Mouse (Mus musculus) midbrain, embryonic 11.5 days (tissue): Measurements from ENCODE around the gene Sycp3. TPM values are rescaled to one million over a fixed set of nuclear protein-coding genes. Genes with fewer than 3 reads are reported as not detected.
"Not testable (repeated sequence)": the region's sequence is repeated elsewhere in the genome, so short reads cannot be mapped to it uniquely, and the experiment has no call there.

Experiments
- ATAC-seq: fragments of 200-750 bp; cut with Nextera tagmentation; 2 replicates; pipeline ENCODE4 v1.8.0; 2017; ENCODE audit warnings: moderate TSS enrichment, moderate library complexity; ENCODE audit not compliant: low FRiP score
- DNase-seq: peaks from one replicate; pipeline ENCODE4 v3.0.0; 2015; ENCODE audit warnings: low spot score; ENCODE audit errors: missing footprints
- H3K27ac ChIP-seq: fragments of 300-500 bp; sonication (generic); 2 replicates; pipeline ENCODE4 v1.5.1; 2014; ENCODE audit warnings: low read depth, low read length
- H3K27me3 ChIP-seq: fragments of 300-500 bp; sonication (generic); 2 replicates; pipeline ENCODE4 v1.6.1; 2014; ENCODE audit warnings: mild to moderate bottlenecking, low read length, moderate library complexity, mixed read lengths; ENCODE audit not compliant: control insufficient read depth, insufficient read depth
- H3K36me3 ChIP-seq: fragments of 300-500 bp; sonication (generic); 2 replicates; pipeline ENCODE4 v1.6.1; 2014; ENCODE audit warnings: mild to moderate bottlenecking, low read length, moderate library complexity, mixed read lengths; ENCODE audit not compliant: control insufficient read depth, insufficient read depth
- H3K4me1 ChIP-seq: fragments of 300-500 bp; sonication (generic); 2 replicates; pipeline ENCODE4 v1.6.1; 2014; ENCODE audit warnings: low read length; ENCODE audit not compliant: control insufficient read depth, insufficient read depth
- H3K4me2 ChIP-seq: fragments of 300-500 bp; sonication (generic); 2 replicates; pipeline ENCODE4 v1.6.1; 2014; ENCODE audit warnings: mild to moderate bottlenecking, moderate library complexity
- H3K4me3 ChIP-seq: fragments of 300-500 bp; sonication (generic); 2 replicates; pipeline ENCODE4 v1.5.1; 2014; ENCODE audit warnings: low read depth, low read length
- H3K9ac ChIP-seq: fragments of 300-500 bp; sonication (generic); 2 replicates; pipeline ENCODE4 v1.6.1; 2014; ENCODE audit warnings: low read length
- H3K9me3 ChIP-seq: fragments of 300-500 bp; sonication (generic); 2 replicates; pipeline ENCODE4 v1.6.1; 2016; ENCODE audit warnings: low read length; ENCODE audit not compliant: control insufficient read depth
- WGBS: fragments of 180-500 bp; shearing (Covaris S2); extraction: QIAGEN DNeasy Blood & Tissue Kit; methylation state at CpG from one replicate; pipeline ENCODE4 v1.1.7; 2014; 5-methylcytosine and 5-hydroxymethylcytosine counted together
- polyA plus RNA-seq: library from polyadenylated mRNA; unstranded; fragments of >200 nt; fragmentation: Nextera tagmentation; extraction: Ambion mirVana; gene quantifications from 2 replicates; pipeline ENCODE4 v1.2.1, GENCODE M21; 2014

The Sycp3 gene
- polyA plus RNA-seq, 1 experiment from 2014 or later, result not detected

GRCm38 (mm10) chr10:88505256-88505655, 45.9 kb downstream of the Sycp3 start:
- no peak for DNase-seq
- Histone ChIP-seq H3K9ac (no peak overlapping the region), H3K4me3 (no peak overlapping the region), H3K4me2 (no peak overlapping the region), H3K4me1 (peaks cover 9% of the 10 kb centered on the region), H3K9me3 (no peaks in the 10 kb centered on the region), H3K27me3 (no peaks in the 10 kb centered on the region), H3K36me3 (no peaks in the 10 kb centered on the region), H3K27ac (no peak overlapping the region)
- 72% methylated on average over 5 of the region's 5 CpGs for WGBS
- ATAC-seq, result no peak

- Histone ChIP-seq H3K27me3 (no peaks in the 10 kb centered on the region), H3K4me2 (no peak overlapping the region), H3K4me3 (no peak overlapping the region), H3K9ac (no peak overlapping the region), H3K9me3 (no peaks in the 10 kb centered on the region), H3K36me3 (no peaks in the 10 kb centered on the region), H3K4me1 (peaks cover 4% of the 10 kb centered on the region), H3K27ac (no peak overlapping the region)
- DNase-seq (no peak), ATAC-seq (no peak)
- 88% methylated on average over 7 of the region's 7 CpGs for WGBS
These were observed 48.3 kb downstream of the Sycp3 start for GRCm38 (mm10) chr10:88507691-88508143.

GRCm38 (mm10) chr10:88510503-88511271, 51.3 kb downstream of the Sycp3 start:
- no peaks in the 10 kb centered on the region for H3K9me3 ChIP-seq
- ATAC-seq (no peak), DNase-seq (no peak)
- no peaks in the 10 kb centered on the region for H3K27me3 ChIP-seq
- no peaks in the 10 kb centered on the region for H3K36me3 ChIP-seq
- WGBS, result 73% methylated on average over 12 of the region's 12 CpGs
- no peak overlapping the region for H3K4me2 ChIP-seq
- no peak overlapping the region for H3K9ac ChIP-seq
- no peaks in the 10 kb centered on the region for H3K4me1 ChIP-seq
- no peak overlapping the region for H3K27ac ChIP-seq
- H3K4me3 ChIP-seq, result no peak overlapping the region

- DNase-seq, result no peak
- Histone ChIP-seq H3K36me3 (no peaks in the 10 kb centered on the region), H3K4me3 (no peak overlapping the region), H3K4me1 (no peaks in the 10 kb centered on the region), H3K9ac (no peak overlapping the region), H3K4me2 (no peak overlapping the region), H3K27ac (no peak overlapping the region), H3K27me3 (no peaks in the 10 kb centered on the region), H3K9me3 (no peaks in the 10 kb centered on the region)
- no peak for ATAC-seq
- 89% methylated on average over 9 of the region's 9 CpGs for WGBS
These were observed 52.0 kb downstream of the Sycp3 start for GRCm38 (mm10) chr10:88511355-88511754.

GRCm38 (mm10) chr10:88513574-88514135, 54.3 kb downstream of the Sycp3 start:
- 72% methylated on average over 8 of the region's 8 CpGs for WGBS

GRCm38 (mm10) chr10:88514495-88514894, 55.1 kb downstream of the Sycp3 start:
- H3K4me3 ChIP-seq, result no peak overlapping the region
- H3K27ac ChIP-seq, result no peak overlapping the region
- H3K27me3 ChIP-seq, result no peaks in the 10 kb centered on the region
- WGBS, result 63% methylated on average over 2 of the region's 2 CpGs
- H3K4me2 ChIP-seq, result no peak overlapping the region
- ATAC-seq (no peak), DNase-seq (no peak)
- no peaks in the 10 kb centered on the region for H3K4me1 ChIP-seq
- H3K9ac ChIP-seq, result no peak overlapping the region
- H3K9me3 ChIP-seq, result no peaks in the 10 kb centered on the region
- H3K36me3 ChIP-seq, result no peaks in the 10 kb centered on the region

More at GRCm38 (mm10) chr10:88513574-88514135, 54.3 kb downstream of the Sycp3 start:
- H3K36me3 ChIP-seq, result no peaks in the 10 kb centered on the region
- H3K4me2 ChIP-seq, result no peak overlapping the region
- no peaks in the 10 kb centered on the region for H3K27me3 ChIP-seq
- DNase-seq (no peak), ATAC-seq (no peak)
- H3K9me3 ChIP-seq, result no peaks in the 10 kb centered on the region
- H3K4me1 ChIP-seq, result no peaks in the 10 kb centered on the region
- H3K9ac ChIP-seq, result no peak overlapping the region
- H3K4me3 ChIP-seq, result no peak overlapping the region
- no peak overlapping the region for H3K27ac ChIP-seq

GRCm38 (mm10) chr10:88515049-88515448, 55.7 kb downstream of the Sycp3 start:
- WGBS, result 92% methylated on average over 5 of the region's 7 CpGs
- not testable (repeated sequence) for H3K9ac ChIP-seq, H3K36me3 ChIP-seq, H3K4me3 ChIP-seq, H3K9me3 ChIP-seq, DNase-seq, H3K27ac ChIP-seq, H3K4me2 ChIP-seq, H3K27me3 ChIP-seq, H3K4me1 ChIP-seq, ATAC-seq

GRCm38 (mm10) chr10:88522795-88523194, 63.4 kb downstream of the Sycp3 start:
- Histone ChIP-seq H3K4me3 (no peak overlapping the region), H3K27me3 (no peaks in the 10 kb centered on the region), H3K9ac (no peak overlapping the region), H3K27ac (no peak overlapping the region), H3K36me3 (no peaks in the 10 kb centered on the region), H3K4me1 (no peaks in the 10 kb centered on the region), H3K9me3 (no peaks in the 10 kb centered on the region), H3K4me2 (no peak overlapping the region)
- ATAC-seq (no peak), DNase-seq (no peak)
- 92% methylated on average over 8 of the region's 8 CpGs for WGBS
